Mouse (Mus musculus): ENCODE data around the gene Sae1. TPM values are rescaled to one million over a fixed set of nuclear protein-coding genes. Genes with fewer than 3 reads are reported as not detected.

Gene Sae1
- polyA plus RNA-seq, 1 experiment from 2014 or later: 297 TPM

DNA sequence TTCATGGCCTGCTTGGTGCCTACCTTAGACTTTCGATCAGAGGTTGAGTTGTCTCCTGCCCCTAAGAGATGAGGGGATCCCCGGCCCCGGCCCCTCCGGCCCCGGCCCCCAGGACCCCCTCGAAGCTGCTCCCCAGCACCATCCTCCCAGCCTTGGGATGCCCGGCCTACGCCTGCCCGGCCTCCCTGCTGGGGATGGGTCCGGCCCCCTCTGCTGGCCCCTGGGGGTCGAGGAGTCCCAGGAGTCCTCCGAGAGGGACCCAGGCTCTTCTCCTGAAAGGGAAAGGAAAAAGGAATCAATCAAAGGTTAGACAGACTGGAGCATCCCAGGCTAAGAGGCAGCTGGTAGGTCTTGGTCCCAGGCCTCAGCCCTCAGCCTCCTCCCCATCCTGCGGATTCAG is 105.3 kb downstream of the Sae1 start:
- Histone ChIP-seq H3K4me1 (replicated peaks; ENCODE audit: control insufficient read depth, insufficient read depth, low read length) (peaks cover 11% of the 10 kb centered on the region), H3K27me3 (replicated peaks; ENCODE audit: control insufficient read depth, insufficient read depth, low read length) (no peaks in the 10 kb centered on the region), H3K4me2 (ENCODE audit: low read length) (no peak overlapping the region), H3K9ac (replicated peaks; ENCODE audit: low read depth, low read length) (no peak overlapping the region), H3K36me3 (ENCODE audit: control insufficient read depth, insufficient read depth) (peaks cover 14% of the 10 kb centered on the region), H3K9me3 (ENCODE audit: control insufficient read depth, low read length) (no peaks in the 10 kb centered on the region), H3K27ac (ENCODE audit: low read length) (no peak overlapping the region), H3K4me3 (replicated peaks; ENCODE audit: low read length) (no peak overlapping the region)
- 97% methylated on average over 13 of the region's 13 CpGs for WGBS
- no peak for ATAC-seq

- no peak overlapping the region for H3K4me3 ChIP-seq (replicated peaks; ENCODE audit: low read length)
- H3K9ac ChIP-seq (replicated peaks; ENCODE audit: low read depth, low read length): no peak overlapping the region
- no peak overlapping the region for H3K4me2 ChIP-seq (ENCODE audit: low read length)
- H3K9me3 ChIP-seq (ENCODE audit: control insufficient read depth, low read length): no peaks in the 10 kb centered on the region
- H3K27me3 ChIP-seq (replicated peaks; ENCODE audit: control insufficient read depth, insufficient read depth, low read length): no peaks in the 10 kb centered on the region
- WGBS: 95% methylated on average over 11 of the region's 11 CpGs
- H3K27ac ChIP-seq (ENCODE audit: low read length): no peak overlapping the region
- H3K4me1 ChIP-seq (replicated peaks; ENCODE audit: control insufficient read depth, insufficient read depth, low read length): peaks cover 6% of the 10 kb centered on the region
- ATAC-seq: no peak
- peaks cover 21% of the 10 kb centered on the region for H3K36me3 ChIP-seq (ENCODE audit: control insufficient read depth, insufficient read depth)
Measured at GRCm38 (mm10) chr7:16280721-16281120, 106.9 kb downstream of the Sae1 start.

- no peak for ATAC-seq
- Histone ChIP-seq H3K36me3 (ENCODE audit: control insufficient read depth, insufficient read depth) (peaks cover 10% of the 10 kb centered on the region), H3K4me2 (ENCODE audit: low read length) (no peak overlapping the region)
Measured at GRCm38 (mm10) chr7:16274922-16275890, 112.4 kb downstream of the Sae1 start.

DNA sequence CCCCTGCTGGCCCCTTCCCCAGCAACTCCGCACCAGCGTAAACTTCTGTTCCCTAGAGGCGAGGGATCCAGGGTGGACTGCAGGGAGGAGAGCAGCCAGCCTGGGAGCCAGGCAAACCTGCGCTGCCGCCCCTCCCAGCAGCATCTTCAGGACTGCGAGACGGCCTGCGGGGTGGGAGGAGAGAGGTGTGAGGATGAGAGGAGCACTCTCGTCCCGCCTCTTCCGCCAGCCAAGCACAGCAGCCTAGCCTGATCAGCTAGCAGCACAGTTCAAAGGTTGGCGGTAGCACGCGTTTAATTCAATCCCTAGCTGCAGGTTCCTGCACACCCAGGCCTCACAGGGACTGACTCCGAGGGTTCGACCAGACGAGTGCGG is 113.9 kb downstream of the Sae1 start:
- 0% methylated on average over 18 of the region's 18 CpGs for WGBS
- H3K4me1 ChIP-seq (replicated peaks; ENCODE audit: control insufficient read depth, insufficient read depth, low read length): peaks cover 27% of the 10 kb centered on the region

More at GRCm38 (mm10) chr7:16274922-16275890, 112.4 kb downstream of the Sae1 start:
- Histone ChIP-seq H3K4me3 (replicated peaks; ENCODE audit: low read length) (no peak overlapping the region), H3K4me1 (replicated peaks; ENCODE audit: control insufficient read depth, insufficient read depth, low read length) (peaks cover 27% of the 10 kb centered on the region), H3K9ac (replicated peaks; ENCODE audit: low read depth, low read length) (no peak overlapping the region), H3K27me3 (replicated peaks; ENCODE audit: control insufficient read depth, insufficient read depth, low read length) (no peaks in the 10 kb centered on the region), H3K27ac (ENCODE audit: low read length) (no peak overlapping the region), H3K9me3 (ENCODE audit: control insufficient read depth, low read length) (no peaks in the 10 kb centered on the region)
- 91% methylated on average over 10 of the region's 10 CpGs for WGBS

GRCm38 (mm10) chr7:16273081-16273765 is 114.4 kb downstream of the Sae1 start, which contains the start of gene Inafm1:
Inafm1 (minus strand) TSS chr7:16273617.
- under 1% methylated on average over 44 of the region's 49 CpGs for WGBS
- ATAC-seq: peak; percentile 81
- Histone ChIP-seq H3K27me3 (replicated peaks; ENCODE audit: control insufficient read depth, insufficient read depth, low read length) (no peaks in the 10 kb centered on the region), H3K4me2 (ENCODE audit: low read length) (peak within 1 kb of the TSS; percentile 95), H3K27ac (ENCODE audit: low read length) (peak within 1 kb of the TSS; percentile 94), H3K4me3 (replicated peaks; ENCODE audit: low read length) (peak within 1 kb of the TSS; percentile 77), H3K9ac (replicated peaks; ENCODE audit: low read depth, low read length) (peak within 1 kb of the TSS; percentile 87), H3K4me1 (replicated peaks; ENCODE audit: control insufficient read depth, insufficient read depth, low read length) (peaks cover 27% of the 10 kb centered on the region), H3K36me3 (ENCODE audit: control insufficient read depth, insufficient read depth) (peaks cover 8% of the 10 kb centered on the region), H3K9me3 (ENCODE audit: control insufficient read depth, low read length) (no peaks in the 10 kb centered on the region)

More for the DNA sequence above, 113.9 kb downstream of the Sae1 start:
- Histone ChIP-seq H3K27ac (ENCODE audit: low read length) (peak overlapping the region; percentile 94), H3K9ac (replicated peaks; ENCODE audit: low read depth, low read length) (peak overlapping the region; percentile 66), H3K9me3 (ENCODE audit: control insufficient read depth, low read length) (no peaks in the 10 kb centered on the region), H3K4me3 (replicated peaks; ENCODE audit: low read length) (peak overlapping the region; percentile 77), H3K4me2 (ENCODE audit: low read length) (peak overlapping the region; percentile 95), H3K36me3 (ENCODE audit: control insufficient read depth, insufficient read depth) (peaks cover 10% of the 10 kb centered on the region), H3K27me3 (replicated peaks; ENCODE audit: control insufficient read depth, insufficient read depth, low read length) (no peaks in the 10 kb centered on the region)
- peak; percentile 63 for ATAC-seq

- no peaks in the 10 kb centered on the region for H3K27me3 ChIP-seq (replicated peaks; ENCODE audit: control insufficient read depth, insufficient read depth, low read length)
- H3K36me3 ChIP-seq (ENCODE audit: control insufficient read depth, insufficient read depth): peaks cover 7% of the 10 kb centered on the region
- peak; percentile 74 for ATAC-seq
- peak overlapping the region; percentile 77 for H3K4me3 ChIP-seq (replicated peaks; ENCODE audit: low read length)
- H3K4me1 ChIP-seq (replicated peaks; ENCODE audit: control insufficient read depth, insufficient read depth, low read length): peaks cover 27% of the 10 kb centered on the region
- 0% methylated on average over 46 of the region's 46 CpGs for WGBS
- peak overlapping the region; percentile 95 for H3K4me2 ChIP-seq (ENCODE audit: low read length)
- H3K9me3 ChIP-seq (ENCODE audit: control insufficient read depth, low read length): no peaks in the 10 kb centered on the region
- peak overlapping the region; percentile 87 for H3K9ac ChIP-seq (replicated peaks; ENCODE audit: low read depth, low read length)
- peak overlapping the region; percentile 94 for H3K27ac ChIP-seq (ENCODE audit: low read length)
Measured at GRCm38 (mm10) chr7:16272681-16273080, 114.9 kb downstream of the Sae1 start.

- Histone ChIP-seq H3K36me3 (ENCODE audit: control insufficient read depth, insufficient read depth) (peaks cover 4% of the 10 kb centered on the region), H3K4me2 (ENCODE audit: low read length) (no peak overlapping the region), H3K4me1 (replicated peaks; ENCODE audit: control insufficient read depth, insufficient read depth, low read length) (peaks cover 27% of the 10 kb centered on the region), H3K27me3 (replicated peaks; ENCODE audit: control insufficient read depth, insufficient read depth, low read length) (no peaks in the 10 kb centered on the region), H3K9me3 (ENCODE audit: control insufficient read depth, low read length) (no peaks in the 10 kb centered on the region), H3K27ac (ENCODE audit: low read length) (no peak overlapping the region), H3K4me3 (replicated peaks; ENCODE audit: low read length) (no peak overlapping the region), H3K9ac (replicated peaks; ENCODE audit: low read depth, low read length) (no peak overlapping the region)
- WGBS: 66% methylated on average over 1 of the region's 1 CpGs
- ATAC-seq: no peak
Measured at GRCm38 (mm10) chr7:16271139-16271538, 116.5 kb downstream of the Sae1 start.
